In genomic region chr11:61658360-61658922, GRCm38 (mm10) we compare ENCODE assay signal across 16 mouse cellular contexts. TPM values are rescaled to one million over a fixed set of nuclear protein-coding genes. Genes with fewer than 3 reads are reported as not detected.
DNase-seq lines count a peak whose midpoint lies in the region; ATAC-seq and TF ChIP-seq lines count a peak whose summit lies in the region.
"Had no signal": no experiment of that assay in that cellular context is flagged by ENCODE, and none has a peak within 500 bp of the region (broad histone marks: within the 10 kb centered on the region; RNA-seq: fewer than 3 reads in every experiment).

No protein-coding gene starts in this region.

- no peaks in the 10 kb centered on the region for H3K79me2 ChIP-seq in heart, adult 2 months (replicated peaks; ENCODE audit: control insufficient read depth, insufficient read depth, low read length)

- TF ChIP-seq CTCF in heart, adult 2 months (IDR thresholded peaks at IDR 0.05): no peak

- DNase-seq in heart, adult 2 months: no peak
- DNase-seq in heart, postnatal 14 days: no peak
- no peak for DNase-seq in neural tube, embryonic 10.5 days (ENCODE audit: extremely low spot score, low spot score)
- DNase-seq in embryonic facial prominence, embryonic 10.5 days (ENCODE audit: low spot score): no peak
- DNase-seq in thymus, postnatal 36 days: no peak
- DNase-seq: adrenal gland, adult 8-10 months had no signal

- H3K4me2 ChIP-seq in kidney, embryonic 16.5 days (replicated peaks; ENCODE audit: low read depth, low read length): no peak overlapping the region
- no peak overlapping the region for H3K4me2 ChIP-seq in kidney, embryonic 14.5 days (replicated peaks; ENCODE audit: low read depth, low read length)
- H3K4me2 ChIP-seq in neural tube, embryonic 13.5 days: no peak overlapping the region
- H3K4me2 ChIP-seq: embryonic facial prominence, embryonic 15.5 days; heart, embryonic 11.5 days; hindbrain, embryonic 14.5 days had no signal

- intact Hi-C loops in heart, adult 2 months (cut with DNase I): no loop called here
- intact Hi-C loops in heart, postnatal 14 days (cut with DNase I): no loop called here

- peak overlapping the region; percentile 9; the same call in 1 of the 2 replicates for H3K27ac ChIP-seq in heart, adult 2 months
- H3K27ac ChIP-seq in kidney, embryonic 16.5 days (ENCODE audit: low read length): 0 out of 2 replicates have a peak overlapping the region, but pooled peaks have one; percentile 19
- no peak overlapping the region for H3K27ac ChIP-seq in kidney, embryonic 14.5 days (ENCODE audit: low read depth, low read length)
- no peak overlapping the region for H3K27ac ChIP-seq in neural tube, embryonic 13.5 days (replicated peaks)
- H3K27ac ChIP-seq in embryonic facial prominence, embryonic 10.5 days (replicated peaks): peak overlapping the region; percentile 40; the same call in 1 of the 2 replicates
- H3K27ac ChIP-seq: embryonic facial prominence, embryonic 15.5 days; forebrain, embryonic 10.5 days; hindbrain, embryonic 14.5 days had no signal

- TF ChIP-seq EP300 in heart, adult 2 months (IDR thresholded peaks at IDR 0.05; ENCODE audit: insufficient read depth, low read depth, low read length): no peak

- ATAC-seq in kidney, embryonic 16.5 days (ENCODE audit: low FRiP score, low TSS enrichment): no peak
- no peak for ATAC-seq in kidney, embryonic 14.5 days (ENCODE audit: low FRiP score, low TSS enrichment)
- no peak for ATAC-seq in neural tube, embryonic 13.5 days (ENCODE audit: low read depth)
- ATAC-seq: forebrain, embryonic 14.5 days had no signal

- no peak for TF ChIP-seq POLR2A in heart, adult 2 months (IDR thresholded peaks at IDR 0.05; ENCODE audit: insufficient read depth, low read depth, low read length)

- H3K4me3 ChIP-seq in heart, adult 2 months: no peak overlapping the region
- H3K4me3 ChIP-seq in kidney, embryonic 16.5 days (ENCODE audit: low read length): no peak overlapping the region
- H3K4me3 ChIP-seq in kidney, embryonic 14.5 days (ENCODE audit: low read length): no peak overlapping the region
- no peak overlapping the region for H3K4me3 ChIP-seq in neural tube, embryonic 13.5 days
- H3K4me3 ChIP-seq in embryonic facial prominence, embryonic 10.5 days: no peak overlapping the region
- H3K4me3 ChIP-seq: embryonic facial prominence, embryonic 15.5 days; erythroblast, embryonic 14.5 days; forebrain, embryonic 10.5 days; hindbrain, embryonic 10.5 days had no signal

- no peaks in the 10 kb centered on the region for H3K36me3 ChIP-seq in heart, adult 2 months (ENCODE audit: control insufficient read depth, insufficient read depth, low read length)
- H3K36me3 ChIP-seq in kidney, embryonic 16.5 days (ENCODE audit: insufficient read depth, low read length): no peaks in the 10 kb centered on the region
- no peaks in the 10 kb centered on the region for H3K36me3 ChIP-seq in kidney, embryonic 14.5 days (ENCODE audit: control insufficient read depth, insufficient read depth, low read length)
- H3K36me3 ChIP-seq in neural tube, embryonic 13.5 days: no peaks in the 10 kb centered on the region
- H3K36me3 ChIP-seq in embryonic facial prominence, embryonic 10.5 days (replicated peaks): no peaks in the 10 kb centered on the region
- H3K36me3 ChIP-seq: embryonic facial prominence, embryonic 15.5 days; forebrain, embryonic 10.5 days; hindbrain, embryonic 10.5 days had no signal

- no peak overlapping the region for H3K9ac ChIP-seq in heart, adult 2 months (ENCODE audit: low read depth, low read length)
- no peak overlapping the region for H3K9ac ChIP-seq in kidney, embryonic 16.5 days (replicated peaks; ENCODE audit: low read length)
- H3K9ac ChIP-seq in kidney, embryonic 14.5 days (ENCODE audit: low read depth, low read length): no peak overlapping the region
- H3K9ac ChIP-seq in neural tube, embryonic 13.5 days: 0 out of 2 replicates have a peak overlapping the region, but pooled peaks have one; percentile 22
- H3K9ac ChIP-seq: embryonic facial prominence, embryonic 15.5 days; hindbrain, embryonic 14.5 days had no signal

- no peaks in the 10 kb centered on the region for H3K27me3 ChIP-seq in heart, adult 2 months (ENCODE audit: control insufficient read depth, insufficient read depth, low read length)
- H3K27me3 ChIP-seq in kidney, embryonic 16.5 days (ENCODE audit: insufficient read depth, low read length): no peaks in the 10 kb centered on the region
- H3K27me3 ChIP-seq in kidney, embryonic 14.5 days (ENCODE audit: control insufficient read depth, insufficient read depth, low read length): no peaks in the 10 kb centered on the region
- no peaks in the 10 kb centered on the region for H3K27me3 ChIP-seq in neural tube, embryonic 13.5 days
- no peaks in the 10 kb centered on the region for H3K27me3 ChIP-seq in embryonic facial prominence, embryonic 10.5 days (replicated peaks; ENCODE audit: low read depth, poor library complexity, severe bottlenecking)
- H3K27me3 ChIP-seq: embryonic facial prominence, embryonic 15.5 days had no signal

- H3K9me3 ChIP-seq in kidney, embryonic 16.5 days (ENCODE audit: low read length): no peaks in the 10 kb centered on the region
- no peaks in the 10 kb centered on the region for H3K9me3 ChIP-seq in kidney, embryonic 14.5 days (ENCODE audit: control insufficient read depth, low read length)
- H3K9me3 ChIP-seq in neural tube, embryonic 13.5 days: no peaks in the 10 kb centered on the region
- no peaks in the 10 kb centered on the region for H3K9me3 ChIP-seq in embryonic facial prominence, embryonic 10.5 days
- H3K9me3 ChIP-seq: embryonic facial prominence, embryonic 15.5 days; forebrain, embryonic 10.5 days; hindbrain, embryonic 10.5 days had no signal

- 90% methylated on average over 3 of the region's 3 CpGs for WGBS in heart, adult 2 months
- 86% methylated on average over 3 of the region's 3 CpGs for WGBS in kidney, embryonic 16.5 days
- 87% methylated on average over 3 of the region's 3 CpGs for WGBS in kidney, embryonic 14.5 days
- 95% methylated on average over 3 of the region's 3 CpGs for WGBS in neural tube, embryonic 13.5 days
- 92% methylated on average over 3 of the region's 3 CpGs for WGBS in embryonic facial prominence, embryonic 10.5 days

- peaks cover 12% of the 10 kb centered on the region for H3K4me1 ChIP-seq in heart, adult 2 months (ENCODE audit: control insufficient read depth, insufficient read depth, low read length)
- H3K4me1 ChIP-seq in kidney, embryonic 16.5 days (ENCODE audit: insufficient read depth, low read length): 0 out of 2 replicates have a peak, but pooled peaks cover 5% of the 10 kb centered on the region
- H3K4me1 ChIP-seq in kidney, embryonic 14.5 days (ENCODE audit: control insufficient read depth, insufficient read depth, low read length): no peaks in the 10 kb centered on the region
- H3K4me1 ChIP-seq in neural tube, embryonic 13.5 days (replicated peaks): peaks cover 4% of the 10 kb centered on the region; the same call in 1 of the 2 replicates
- H3K4me1 ChIP-seq in embryonic facial prominence, embryonic 10.5 days: peaks cover 24% of the 10 kb centered on the region
- H3K4me1 ChIP-seq: forebrain, embryonic 10.5 days had no signal

RNA-seq across cellular contexts. Expression of gene Grap, which starts 5.4 kb away (rescaled TPM):
- 10 to 100 TPM; 10.6 to 11.3 TPM for total RNA-seq in heart, adult 2 months (2021)
- polyA plus RNA-seq in heart, adult 2 months (2012; rRNA removed): 10.5 and 11.7 TPM in 2 replicates
- total RNA-seq in heart, postnatal 14 days (2021): 10 to 100 TPM; 13.9 to 15.4 TPM
- polyA plus RNA-seq in kidney, embryonic 16.5 days (2015; fragmentation: Nextera tagmentation; extraction: Ambion mirVana): 13.6 and 16.3 TPM in 2 replicates
- polyA plus RNA-seq in kidney, embryonic 14.5 days (2014; fragmentation: Nextera tagmentation; extraction: Ambion mirVana): 7.5 and 8.6 TPM in 2 replicates
- 9.5 and 10.7 TPM in 2 replicates for polyA plus RNA-seq in neural tube, embryonic 13.5 days (2015; fragmentation: Nextera tagmentation; extraction: Ambion mirVana)
- polyA plus RNA-seq in embryonic facial prominence, embryonic 10.5 days (2016; fragmentation: Nextera tagmentation; extraction: Ambion mirVana): 6.0 and 6.5 TPM in 2 replicates

RNA-seq across cellular contexts. Expression of gene Fam83g, which starts 25.4 kb away (rescaled TPM):
- under 1 TPM; 0.26 to 0.30 TPM for total RNA-seq in heart, adult 2 months (2021)
- 0.20 and 0.29 TPM in 2 replicates for polyA plus RNA-seq in heart, adult 2 months (2012; rRNA removed)
- under 1 TPM; 0.07 to 0.24 TPM for total RNA-seq in heart, postnatal 14 days (2021)
- 3.0 and 3.1 TPM in 2 replicates for polyA plus RNA-seq in kidney, embryonic 16.5 days (2015; fragmentation: Nextera tagmentation; extraction: Ambion mirVana)
- 1.8 and 1.9 TPM in 2 replicates for polyA plus RNA-seq in kidney, embryonic 14.5 days (2014; fragmentation: Nextera tagmentation; extraction: Ambion mirVana)
- 0.07 and 0.19 TPM in 2 replicates for polyA plus RNA-seq in neural tube, embryonic 13.5 days (2015; fragmentation: Nextera tagmentation; extraction: Ambion mirVana)
- polyA plus RNA-seq in embryonic facial prominence, embryonic 10.5 days (2016; fragmentation: Nextera tagmentation; extraction: Ambion mirVana): 2.2 and 2.3 TPM in 2 replicates

Comparison
In these comparisons a context has a peak if more than half of its experiments do, and no peak if none do; other contexts are left out.
1. H3K27ac ChIP-seq: peak in heart, adult 2 months (single experiment), kidney, embryonic 16.5 days (single experiment) and embryonic facial prominence, embryonic 10.5 days (single experiment); none in kidney, embryonic 14.5 days (single experiment) and neural tube, embryonic 13.5 days (single experiment).